Mouse (Mus musculus) kidney, postnatal 25 days (tissue): ENCODE results near the gene Lrrc8b.
A peak's percentile ranks its signal among the peaks of the same experiment; 100 is the strongest.

ENCODE experiments used
- DNase-seq, 2 experiments: peaks; one replicate each; pipeline ENCODE4 v3.0.0; 2021; ENCODE audit warnings: mixed read lengths in 2 of 2

Lrrc8b gene

GRCm38 (mm10) chr5:105425587-105425986 is 10.0 kb downstream of the Lrrc8b start:
- no peak for DNase-seq

GRCm38 (mm10) chr5:105427326-105427725 is 11.8 kb downstream of the Lrrc8b start:
- no peak for DNase-seq

GRCm38 (mm10) chr5:105428265-105428974 is 12.8 kb downstream of the Lrrc8b start:
- peak; percentile 22 to 67 for DNase-seq

- no peak for DNase-seq
These were observed 14.6 kb downstream of the Lrrc8b start for GRCm38 (mm10) chr5:105430148-105430547.

- no peak for DNase-seq
These were observed 24.0 kb downstream of the Lrrc8b start for GRCm38 (mm10) chr5:105439608-105440007.

- DNase-seq, result no peak
These were observed 25.5 kb downstream of the Lrrc8b start for GRCm38 (mm10) chr5:105440992-105441535.

GRCm38 (mm10) chr5:105442212-105443000 is 26.8 kb downstream of the Lrrc8b start:
- DNase-seq, result no peak

GRCm38 (mm10) chr5:105443057-105443815 is 27.7 kb downstream of the Lrrc8b start:
- peak; percentile 28 to 63 for DNase-seq

- no peak for DNase-seq
These were observed 30.1 kb downstream of the Lrrc8b start for GRCm38 (mm10) chr5:105445686-105446085.

GRCm38 (mm10) chr5:105454105-105454504 is 38.5 kb downstream of the Lrrc8b start:
- DNase-seq, result no peak

- peak; percentile 14 to 44 for DNase-seq
These were observed 43.5 kb downstream of the Lrrc8b start for GRCm38 (mm10) chr5:105459077-105459476.

- no peak for DNase-seq
These were observed 45.0 kb downstream of the Lrrc8b start for GRCm38 (mm10) chr5:105460551-105460950.

GRCm38 (mm10) chr5:105461076-105461475 is 45.5 kb downstream of the Lrrc8b start:
- no peak for DNase-seq

- no peak for DNase-seq
These were observed 49.1 kb downstream of the Lrrc8b start for GRCm38 (mm10) chr5:105464671-105465070.

- DNase-seq, result no peak
These were observed 50.0 kb downstream of the Lrrc8b start for GRCm38 (mm10) chr5:105465550-105465949.

- DNase-seq, result no peak
These were observed 50.9 kb downstream of the Lrrc8b start for GRCm38 (mm10) chr5:105466471-105466902.

- no peak for DNase-seq
These were observed 51.7 kb downstream of the Lrrc8b start for GRCm38 (mm10) chr5:105467271-105467670.

- no peak for DNase-seq
These were observed 57.6 kb downstream of the Lrrc8b start for GRCm38 (mm10) chr5:105472983-105473705.

GRCm38 (mm10) chr5:105477527-105477926 is 62.0 kb downstream of the Lrrc8b start:
- DNase-seq, result no peak

GRCm38 (mm10) chr5:105479673-105480072 is 64.1 kb downstream of the Lrrc8b start:
- peak in 1 of 2 experiments; percentile 22 for DNase-seq

GRCm38 (mm10) chr5:105480561-105480960 is 65.0 kb downstream of the Lrrc8b start:
- no peak for DNase-seq

GRCm38 (mm10) chr5:105483632-105484031 is 68.1 kb downstream of the Lrrc8b start:
- peak in 1 of 2 experiments; percentile 18 for DNase-seq
